Mouse (Mus musculus) neutrophil, adult 5-6 weeks (primary cell): ENCODE data around the gene C1ql1. TPM values are rescaled to one million over a fixed set of nuclear protein-coding genes. Genes with fewer than 3 reads are reported as not detected.
"Not testable (repeated sequence)": the region's sequence is repeated elsewhere in the genome, so short reads cannot be mapped to it uniquely, and the experiment has no call there.

Experiments
- ATAC-seq: fragments of 151-379, 151-347 bp; 2 replicates; pipeline ENCODE4 v1.8.0; 2017; ENCODE audit warnings: mild to moderate bottlenecking, moderate TSS enrichment; ENCODE audit not compliant: insufficient number of reproducible peaks, poor library complexity, low FRiP score, severe bottlenecking; ENCODE audit errors: extremely low read depth
- total RNA-seq: library from RNA; stranded (forward); fragments of 200-1000 nt; gene quantifications from 2 replicates; pipeline ENCODE4 v1.2.3, GENCODE M21; 2017

Gene C1ql1
- total RNA-seq: not detected in 2 replicates

GRCm38 (mm10) chr11:102946265-102946991 lies at the start of gene C1ql1:
TSS of gene C1ql1 (minus strand) at chr11:102946688.
- ATAC-seq: no peak

DNA sequence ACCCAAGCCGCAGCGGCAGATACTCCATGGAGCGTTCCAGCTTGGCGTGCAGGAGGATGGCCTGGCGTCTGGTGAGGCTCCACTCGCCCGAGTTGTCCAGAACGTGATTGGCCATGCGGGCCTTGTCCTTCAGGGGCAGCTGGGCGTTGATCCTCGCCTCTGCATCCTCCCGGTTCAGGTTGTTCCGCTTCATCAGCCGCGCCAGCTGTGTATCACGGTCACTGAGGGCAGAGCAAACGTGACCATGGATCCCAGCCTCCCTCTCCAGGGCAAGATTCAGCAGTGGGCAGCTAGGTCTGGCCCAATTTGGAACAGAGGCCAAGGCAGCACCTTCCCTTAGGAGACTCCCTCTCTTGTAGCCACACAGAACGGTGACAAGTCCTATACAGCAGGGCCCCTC lies 48.5 kb upstream of the C1ql1 start:
- no peak for ATAC-seq

- no peak for ATAC-seq
Observed at GRCm38 (mm10) chr11:102993420-102994029, 47.0 kb upstream of the C1ql1 start.

GRCm38 (mm10) chr11:102992940-102993339 lies 46.5 kb upstream of the C1ql1 start:
- ATAC-seq: peak; percentile 45

- no peak for ATAC-seq
Observed at GRCm38 (mm10) chr11:102991681-102992080, 45.2 kb upstream of the C1ql1 start.

DNA sequence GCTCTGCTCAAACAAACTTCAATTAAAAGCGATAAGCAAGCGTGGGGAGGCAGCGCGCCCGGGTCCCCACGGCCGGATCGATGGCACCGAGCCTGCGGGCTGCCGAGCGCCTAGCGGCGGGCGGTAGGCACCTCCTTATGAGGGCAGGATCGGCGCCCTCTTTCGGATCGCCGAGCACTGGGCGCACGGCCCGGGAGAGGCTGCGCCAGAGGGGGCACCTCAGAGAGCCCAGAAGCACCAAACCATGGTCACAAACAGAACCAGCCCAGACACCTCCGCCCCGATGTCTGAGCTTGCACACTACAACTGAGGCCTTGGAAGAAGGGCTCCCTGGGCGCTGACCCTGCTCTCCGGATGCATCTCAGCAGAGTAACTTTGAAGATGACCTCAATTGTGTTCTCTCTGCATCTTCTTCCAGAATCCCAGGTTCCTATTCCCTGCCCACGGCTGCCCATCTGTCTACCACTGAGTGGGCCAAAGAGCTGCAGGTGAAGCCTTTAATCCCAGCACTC lies 43.7 kb upstream of the C1ql1 start:
- no peak for ATAC-seq

DNA sequence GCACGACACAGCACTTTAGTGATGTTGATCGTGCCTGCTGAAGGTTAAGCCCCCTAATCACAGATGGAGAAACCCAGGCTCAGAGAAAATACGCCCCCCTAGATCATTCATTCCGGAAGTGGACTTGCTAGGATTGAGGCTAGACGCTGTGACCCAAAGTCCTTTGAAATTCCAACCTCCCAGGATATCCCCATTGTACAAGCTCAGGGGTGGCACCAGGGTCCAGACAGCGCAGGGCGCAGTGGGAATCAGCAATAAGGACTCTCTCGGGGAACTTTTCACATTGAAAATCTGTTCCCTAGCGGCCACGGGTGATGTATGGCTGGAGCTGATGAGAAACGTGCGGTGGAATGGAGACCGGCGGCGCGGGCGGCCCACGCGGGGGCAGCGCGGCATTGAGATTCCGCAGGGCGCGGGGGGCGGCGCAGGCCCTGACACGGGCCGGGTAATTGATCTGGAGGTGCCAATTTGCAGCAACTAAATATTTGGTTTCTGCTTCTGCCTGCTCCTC lies 43.2 kb upstream of the C1ql1 start:
- ATAC-seq: no peak

DNA sequence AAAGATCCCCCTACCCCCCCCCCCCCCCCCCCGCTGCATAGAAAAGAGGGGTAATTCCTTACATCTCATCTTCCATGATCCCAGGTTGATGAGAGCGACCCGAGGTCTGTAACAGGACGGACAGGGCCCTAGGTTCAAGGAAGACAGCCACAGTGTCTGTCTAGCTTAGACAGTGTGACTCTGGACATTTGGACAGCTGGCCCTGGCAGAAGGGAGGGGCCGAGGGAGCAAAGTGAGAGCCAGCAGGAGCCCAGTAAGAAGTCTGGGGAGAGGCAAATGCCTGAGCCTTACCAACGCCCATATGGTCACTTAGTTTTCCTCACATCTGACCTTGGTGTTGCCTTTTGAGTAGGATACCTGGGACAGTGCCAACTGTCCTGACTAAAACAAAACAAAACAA lies 38.7 kb upstream of the C1ql1 start:
- ATAC-seq: no peak

GRCm38 (mm10) chr11:102984615-102985014 lies 38.1 kb upstream of the C1ql1 start:
- ATAC-seq: no peak

DNA sequence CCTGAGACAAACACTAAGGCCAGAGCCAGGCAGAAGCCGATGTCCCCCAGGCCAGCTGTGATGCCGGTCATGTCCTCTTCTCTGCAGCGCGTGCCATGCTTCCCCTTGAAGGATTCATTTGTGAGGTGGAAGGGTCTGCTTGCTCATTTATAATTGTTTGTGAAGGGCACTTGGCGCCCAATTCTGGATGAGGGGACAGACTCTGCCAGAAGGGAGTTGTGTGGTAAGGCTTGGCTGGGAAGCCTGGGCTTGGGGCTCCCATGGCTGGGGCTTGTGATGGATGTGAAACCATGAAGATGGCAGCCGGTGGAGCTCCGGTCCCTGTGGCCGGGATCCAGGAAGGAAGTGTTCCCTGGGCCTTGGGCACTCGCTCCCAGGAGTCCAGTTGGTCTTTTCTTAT lies 37.6 kb upstream of the C1ql1 start:
- no peak for ATAC-seq

- ATAC-seq: no peak
Observed at GRCm38 (mm10) chr11:102981151-102981890, 34.8 kb upstream of the C1ql1 start.

DNA sequence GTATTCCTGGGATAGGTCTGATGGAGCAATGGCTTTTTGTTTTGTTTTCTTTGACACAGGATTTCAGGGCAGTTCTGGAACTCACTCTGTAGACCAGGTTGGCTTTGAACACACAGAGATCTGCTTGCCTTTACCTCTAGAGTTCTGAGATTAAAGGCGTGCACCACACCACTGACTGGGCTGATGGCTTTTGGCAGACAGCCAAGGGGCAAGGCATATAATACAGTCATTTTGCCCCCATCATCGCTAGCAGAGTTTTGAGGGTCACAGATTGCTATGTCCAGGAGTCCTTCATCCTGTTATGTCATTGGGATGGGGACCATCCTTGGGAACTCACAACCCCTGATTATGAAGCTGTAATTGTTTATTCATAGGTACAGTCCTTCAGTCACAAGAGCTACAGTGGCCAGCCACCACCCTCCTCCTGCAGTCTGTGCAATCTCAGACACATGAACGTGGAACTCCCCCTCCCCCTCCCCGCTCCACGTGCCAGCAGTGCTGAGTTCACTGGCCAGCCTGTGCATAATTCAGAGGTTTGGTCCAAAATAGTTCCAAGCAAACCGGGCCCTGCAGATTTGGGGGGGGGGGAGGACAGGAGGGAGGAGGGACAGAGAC lies 31.7 kb upstream of the C1ql1 start:
- no peak for ATAC-seq

- not testable (repeated sequence) for ATAC-seq
Observed at GRCm38 (mm10) chr11:102975966-102976365, 29.5 kb upstream of the C1ql1 start.

GRCm38 (mm10) chr11:102972326-102972725 lies 25.8 kb upstream of the C1ql1 start:
- no peak for ATAC-seq

DNA sequence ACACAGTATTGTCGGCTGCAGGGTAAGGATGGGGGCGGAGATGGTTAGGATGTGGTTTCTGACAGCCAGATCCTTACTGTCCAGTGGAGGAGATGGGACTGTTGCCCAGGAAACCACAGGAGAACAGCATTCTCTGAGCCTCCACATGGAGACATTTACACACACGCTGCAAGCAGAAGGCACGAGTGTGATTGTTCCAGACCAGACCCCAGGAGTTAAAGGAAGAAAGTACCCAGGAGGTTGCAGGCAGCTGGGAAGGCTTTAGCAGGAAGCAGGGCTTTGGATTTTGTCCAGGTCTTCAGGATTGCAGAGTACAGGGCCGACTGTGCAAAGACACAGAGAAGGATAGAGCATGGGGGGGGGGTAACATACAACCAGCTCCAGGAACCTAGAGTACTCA lies 25.1 kb upstream of the C1ql1 start:
- ATAC-seq: no peak

DNA sequence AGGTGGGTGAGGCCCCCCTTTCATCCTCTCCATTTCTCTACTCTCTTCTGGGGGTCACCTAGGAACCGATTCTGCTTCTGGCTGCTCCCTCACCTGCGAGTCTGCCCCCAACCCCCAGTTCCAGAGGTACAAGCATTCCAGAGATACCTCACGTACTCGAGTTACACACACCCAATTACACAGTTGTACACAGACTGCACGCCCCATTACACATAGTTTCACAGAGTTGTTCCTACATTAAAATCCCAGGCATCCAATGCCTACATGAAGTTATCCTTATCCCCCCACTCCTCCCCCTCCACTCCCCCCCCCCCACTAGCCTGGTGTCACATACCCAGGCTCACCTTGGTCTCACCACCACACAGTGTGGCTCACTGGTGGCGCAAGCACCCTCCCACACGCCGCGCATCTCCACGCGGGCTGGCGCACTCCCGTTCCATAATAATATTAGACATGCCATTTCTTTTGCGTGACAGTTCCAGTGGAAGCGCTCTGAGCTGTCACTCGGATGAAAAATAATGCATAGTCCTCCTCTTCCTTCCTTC lies 18.1 kb upstream of the C1ql1 start:
- no peak for ATAC-seq

DNA sequence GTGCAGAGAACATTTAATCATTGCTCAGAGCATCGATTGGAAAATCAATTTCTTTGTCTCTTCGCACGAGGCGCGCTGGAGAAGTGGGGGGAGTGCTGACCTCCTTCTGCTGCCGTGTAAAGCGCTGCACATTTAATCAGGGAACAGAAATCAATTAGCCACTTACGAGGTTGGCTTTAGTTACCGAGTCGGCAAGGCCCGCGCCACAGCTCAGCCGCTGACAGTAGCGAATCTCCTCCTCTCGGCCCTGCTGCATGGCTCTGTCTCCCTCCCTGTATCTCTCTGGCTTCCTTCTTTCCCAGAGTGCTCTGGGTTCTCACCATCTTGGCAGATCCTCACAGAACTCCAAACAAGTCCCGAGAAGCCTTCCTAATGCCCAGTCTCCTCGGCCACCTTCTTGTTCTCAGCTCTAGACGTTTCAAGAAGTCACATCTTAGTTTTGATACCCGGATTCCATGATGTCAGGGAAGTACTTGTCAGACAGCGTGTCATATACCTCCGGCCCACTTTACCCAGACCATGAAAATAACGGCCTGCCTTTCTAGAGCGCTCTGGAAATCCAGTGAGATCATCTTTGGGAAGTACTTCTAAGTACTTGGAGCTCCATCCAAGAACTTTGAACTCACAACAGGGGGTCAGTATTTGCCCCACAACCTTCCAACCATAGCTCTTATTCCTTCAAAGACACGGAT lies 17.5 kb upstream of the C1ql1 start:
- ATAC-seq: no peak

- ATAC-seq: no peak
Observed at GRCm38 (mm10) chr11:102963246-102963854, 16.9 kb upstream of the C1ql1 start.
